Mouse (Mus musculus): Measurements from ENCODE around the gene Vps8. TPM values are rescaled to one million over a fixed set of nuclear protein-coding genes. Genes with fewer than 3 reads are reported as not detected.

The Vps8 gene
- total and polyA plus RNA-seq, 3 experiments, result 13.6 to 17.6 (median 15.9) TPM

DNA sequence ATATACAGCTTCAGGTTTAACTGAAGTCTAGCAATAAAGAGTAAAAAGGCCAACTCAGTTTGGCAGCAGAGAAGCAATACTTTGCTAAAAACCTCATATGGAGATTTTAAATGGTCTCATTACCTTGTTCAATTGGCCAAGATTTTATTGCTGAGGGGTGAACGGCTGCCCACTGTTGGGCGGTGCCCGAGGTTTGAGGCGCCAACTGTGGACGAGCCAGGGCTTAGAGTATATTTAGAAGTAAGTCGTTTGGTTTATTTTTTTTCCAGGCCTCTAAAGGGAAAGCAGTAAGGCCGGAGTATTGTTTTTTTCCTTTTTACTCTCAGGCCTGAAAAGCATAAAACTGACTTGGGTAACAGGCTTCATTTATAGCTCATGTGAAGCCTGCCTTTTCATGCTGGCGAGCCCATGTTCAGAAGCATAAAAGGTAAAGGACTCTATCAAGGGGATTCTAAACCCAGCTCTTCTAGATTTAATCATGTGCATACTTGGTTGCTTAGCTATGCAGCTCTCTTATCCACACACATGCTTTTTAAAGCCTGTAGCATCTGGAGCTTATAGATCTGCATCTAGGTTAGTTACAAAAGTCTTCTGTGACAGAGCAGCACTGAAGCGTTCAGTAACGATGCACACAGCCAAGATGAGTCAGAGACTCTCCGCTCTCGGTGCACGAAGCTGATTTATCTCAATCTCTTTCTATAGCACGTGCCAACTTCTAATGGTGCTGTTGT is 34.9 kb downstream of the Vps8 start:
- dilution Hi-C loops (cut with MboI; ENCODE audit: extremely low pct_ligation_motif_present, extremely low pct_unique_long_range_greater_than_20kb, low sequenced_read_pairs) (no loop called here), in situ Hi-C loops (cut with MboI; ENCODE audit: low pct_ligation_motif_present, low pct_unique_long_range_greater_than_20kb, low sequenced_read_pairs) (no loop called here)
- H3K4me2 ChIP-seq (ENCODE audit: insufficient read depth, low read depth, poor library complexity, severe bottlenecking), result no peak overlapping the region
- no peaks in the 10 kb centered on the region for H3K79me2 ChIP-seq (replicated peaks; ENCODE audit: control insufficient read depth, extremely low read depth, insufficient read depth, poor library complexity, severe bottlenecking)
- no peak for DNase-seq (ENCODE audit: extremely low read depth)
- no peaks in the 10 kb centered on the region for H3K9me3 ChIP-seq (replicated peaks; ENCODE audit: low read length)
- peaks cover 20 to 62% of the 10 kb centered on the region in 2 experiments for H3K36me3 ChIP-seq (replicated peaks in 1 of 2; ENCODE audit: control insufficient read depth in 1 of 2, insufficient read depth in 1 of 2, low read length in 1 of 2)
- no peak overlapping the region for H3K27ac ChIP-seq (ENCODE audit: insufficient read depth, low read depth)
- no peaks in the 10 kb centered on the region for H3K27me3 ChIP-seq (replicated peaks)
- H3K4me1 ChIP-seq (ENCODE audit: control insufficient read depth in 1 of 2, insufficient read depth in 2 of 2), result no peaks in the 10 kb centered on the region
- H3K9ac ChIP-seq (ENCODE audit: insufficient read depth, low read depth), result no peak overlapping the region
- no peak for TF ChIP-seq USF1 (IDR thresholded peaks at IDR 0.05; ENCODE audit: low read depth, low read length)
- no peak for TF ChIP-seq KAT2A (IDR thresholded peaks at IDR 0.05; ENCODE audit: insufficient replicate concordance, low read length)
- TF ChIP-seq TBP (conservative IDR thresholded peaks at IDR 0.05; ENCODE audit: low read depth, low read length), result no peak
- no peak for TF ChIP-seq CHD2 (IDR thresholded peaks at IDR 0.05; ENCODE audit: low read length)
- TF ChIP-seq MEF2A (IDR thresholded peaks at IDR 0.05; ENCODE audit: borderline replicate concordance, low read depth, low read length), result no peak
- no peak for TF ChIP-seq UBTF (IDR thresholded peaks at IDR 0.05; ENCODE audit: low read depth, low read length)
- TF ChIP-seq POLR2AphosphoS2 (IDR thresholded peaks at IDR 0.05; ENCODE audit: low read depth, low read length), result no peak
- no peak for TF ChIP-seq ZMIZ1 (IDR thresholded peaks at IDR 0.05; ENCODE audit: low read depth, low read length)
- no peak for TF ChIP-seq IRF4 (IDR thresholded peaks at IDR 0.05; ENCODE audit: low read depth, low read length)
- TF ChIP-seq ZC3H11A (IDR thresholded peaks at IDR 0.05; ENCODE audit: low read depth, low read length), result no peak
- no peak for TF ChIP-seq JUND (conservative IDR thresholded peaks at IDR 0.05; ENCODE audit: low read depth, low read length)
- no peak for TF ChIP-seq CHD1 (IDR thresholded peaks at IDR 0.05; ENCODE audit: low read depth, low read length)
- H3K4me3 ChIP-seq (replicated peaks in 1 of 3; ENCODE audit: low read depth in 2 of 3, low read length in 2 of 3, poor library complexity in 1 of 3), result no peak overlapping the region

DNA sequence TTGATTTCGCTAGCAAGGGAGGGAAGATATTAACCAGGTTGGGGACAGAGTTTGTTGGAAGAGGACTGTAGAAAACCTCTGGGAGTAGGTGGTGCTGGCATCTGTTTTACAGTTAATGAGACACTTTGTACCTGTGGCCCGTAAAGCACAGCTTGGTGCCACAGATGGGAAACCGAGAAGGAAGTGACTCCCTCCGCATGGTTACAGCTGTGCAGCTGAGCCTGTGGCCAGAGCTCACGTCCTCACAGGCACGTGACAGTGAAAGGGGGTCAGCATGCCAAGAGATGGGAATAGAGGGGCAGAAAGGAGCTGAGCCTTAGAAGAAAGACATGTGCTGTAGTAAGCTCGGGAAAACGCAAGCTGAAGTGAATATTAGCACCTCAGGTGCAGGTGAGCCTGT is 43.0 kb downstream of the Vps8 start:
- no peaks in the 10 kb centered on the region for H3K79me2 ChIP-seq (replicated peaks; ENCODE audit: control insufficient read depth, extremely low read depth, insufficient read depth, poor library complexity, severe bottlenecking)
- H3K27ac ChIP-seq (ENCODE audit: insufficient read depth, low read depth), result no peak overlapping the region
- no peaks in the 10 kb centered on the region for H3K27me3 ChIP-seq (replicated peaks)
- TF ChIP-seq BHLHE40 (IDR thresholded peaks at IDR 0.05; ENCODE audit: low read depth, low read length) (peak; percentile 75), TBP (conservative IDR thresholded peaks at IDR 0.05; ENCODE audit: low read depth, low read length) (no peak), NRF1 (IDR thresholded peaks at IDR 0.05; ENCODE audit: low read depth, low read length) (no peak), MAFK (IDR thresholded peaks at IDR 0.05; ENCODE audit: insufficient replicate concordance, low read length) (no peak), MEF2A (IDR thresholded peaks at IDR 0.05; ENCODE audit: borderline replicate concordance, low read depth, low read length) (no peak), E2F4 (IDR thresholded peaks at IDR 0.05; ENCODE audit: insufficient replicate concordance, low read depth, low read length) (no peak), USF2 (conservative IDR thresholded peaks at IDR 0.05; ENCODE audit: low read depth, low read length) (no peak), UBTF (IDR thresholded peaks at IDR 0.05; ENCODE audit: low read depth, low read length) (no peak), POLR2AphosphoS2 (IDR thresholded peaks at IDR 0.05; ENCODE audit: low read depth, low read length) (no peak), MAX (IDR thresholded peaks at IDR 0.05; ENCODE audit: low read length) (no peak), ETS1 (conservative IDR thresholded peaks at IDR 0.05; ENCODE audit: low read depth, low read length) (peak; percentile 19; the same call in 1 of the 2 replicates), RCOR1 (conservative IDR thresholded peaks at IDR 0.05; ENCODE audit: low read depth, low read length) (no peak), ZC3H11A (IDR thresholded peaks at IDR 0.05; ENCODE audit: low read depth, low read length) (no peak), ELF1 (IDR thresholded peaks at IDR 0.05; ENCODE audit: low read depth, low read length) (no peak), ZMIZ1 (IDR thresholded peaks at IDR 0.05; ENCODE audit: low read depth, low read length) (no peak), EP300 (IDR thresholded peaks at IDR 0.05; ENCODE audit: low read length) (no peak)
- H3K9me3 ChIP-seq (replicated peaks; ENCODE audit: low read length), result peaks cover 9% of the 10 kb centered on the region
- H3K4me3 ChIP-seq (replicated peaks in 1 of 3; ENCODE audit: low read depth in 2 of 3, low read length in 2 of 3, poor library complexity in 1 of 3), result no peak overlapping the region
- no peak overlapping the region for H3K9ac ChIP-seq (ENCODE audit: insufficient read depth, low read depth)
- dilution Hi-C loops (cut with MboI; ENCODE audit: extremely low pct_ligation_motif_present, extremely low pct_unique_long_range_greater_than_20kb, low sequenced_read_pairs), result no loop called here
- no peak for DNase-seq (ENCODE audit: extremely low read depth)
- in situ Hi-C loops (cut with MboI; ENCODE audit: low pct_ligation_motif_present, low pct_unique_long_range_greater_than_20kb, low sequenced_read_pairs), result no loop called here
- H3K36me3 ChIP-seq (replicated peaks in 1 of 2; ENCODE audit: control insufficient read depth in 1 of 2, insufficient read depth in 1 of 2, low read length in 1 of 2), result peaks cover 19 to 58% of the 10 kb centered on the region in 2 experiments
- peaks cover 0 to 13% of the 10 kb centered on the region in 2 experiments; a peak in 2 of 4 replicates for H3K4me1 ChIP-seq (ENCODE audit: control insufficient read depth in 1 of 2, insufficient read depth in 2 of 2)
- no peak overlapping the region for H3K4me2 ChIP-seq (ENCODE audit: insufficient read depth, low read depth, poor library complexity, severe bottlenecking)

Data from CH12.LX (cell line).